Mouse (Mus musculus) adrenal gland, postnatal 25 days (tissue): Measurements from ENCODE around the gene Trank1. TPM values are rescaled to one million over a fixed set of nuclear protein-coding genes. Genes with fewer than 3 reads are reported as not detected.

Experiments used
- DNase-seq: peaks from one replicate; pipeline ENCODE4 v3.0.0; 2021; ENCODE audit warnings: mixed read lengths
- total RNA-seq: library from RNA; stranded (reverse); gene quantifications from 2 replicates; pipeline ENCODE4 v1.2.3, GENCODE M21; 2021

The Trank1 gene
- total RNA-seq, 1 experiment from 2014 or later = 74.9 TPM

DNA sequence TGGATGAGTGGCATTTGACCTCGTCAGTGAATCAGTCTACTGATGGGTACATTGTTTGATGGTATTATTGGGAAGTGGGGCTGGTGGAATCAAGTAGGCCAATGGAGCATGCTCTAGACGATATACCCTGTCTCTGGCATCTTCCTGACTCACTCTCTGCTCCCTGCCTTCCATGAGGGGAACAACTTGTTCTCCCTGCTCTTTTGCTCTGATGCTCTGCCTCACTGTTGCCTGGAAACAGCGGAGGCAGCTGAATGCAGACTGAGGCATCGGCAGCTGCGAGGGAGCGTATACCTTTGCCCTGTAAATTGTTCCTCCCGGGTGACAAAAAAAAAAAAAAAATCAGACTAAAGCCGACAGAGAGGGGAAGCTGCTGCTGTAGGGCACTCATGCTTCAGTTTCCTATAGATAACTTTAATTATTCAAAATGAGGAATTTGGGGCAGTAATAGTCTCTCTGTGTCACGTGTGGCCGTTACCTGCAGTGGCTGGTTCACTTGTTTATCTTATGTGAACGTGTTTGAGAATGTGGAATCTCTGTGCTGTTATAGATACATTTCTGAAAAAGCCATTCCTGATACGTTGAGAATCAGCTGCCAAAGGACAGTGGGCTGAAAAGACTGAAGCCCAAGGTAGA lies 9.2 kb upstream of the Trank1 start:
- no peak for DNase-seq

DNA sequence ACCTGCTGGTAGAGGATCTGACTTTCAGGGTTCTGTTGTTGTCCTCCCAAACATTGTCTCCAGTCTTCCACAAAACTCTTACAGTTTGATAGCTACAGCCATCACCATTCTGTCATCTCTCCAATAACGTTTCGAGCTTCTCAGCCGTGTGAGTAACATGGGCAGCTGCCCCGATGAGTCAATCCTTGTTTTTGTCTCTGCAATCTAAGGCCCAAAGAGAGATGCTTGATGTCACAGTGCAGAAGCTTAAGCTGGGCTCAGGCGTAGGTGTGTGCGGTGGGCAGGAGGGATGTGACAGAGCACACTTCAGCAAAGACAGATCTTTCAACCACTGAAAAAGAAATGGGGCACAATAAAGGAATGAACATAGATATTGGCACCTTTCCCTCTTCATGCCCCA lies 7.5 kb upstream of the Trank1 start:
- DNase-seq = no peak

DNA sequence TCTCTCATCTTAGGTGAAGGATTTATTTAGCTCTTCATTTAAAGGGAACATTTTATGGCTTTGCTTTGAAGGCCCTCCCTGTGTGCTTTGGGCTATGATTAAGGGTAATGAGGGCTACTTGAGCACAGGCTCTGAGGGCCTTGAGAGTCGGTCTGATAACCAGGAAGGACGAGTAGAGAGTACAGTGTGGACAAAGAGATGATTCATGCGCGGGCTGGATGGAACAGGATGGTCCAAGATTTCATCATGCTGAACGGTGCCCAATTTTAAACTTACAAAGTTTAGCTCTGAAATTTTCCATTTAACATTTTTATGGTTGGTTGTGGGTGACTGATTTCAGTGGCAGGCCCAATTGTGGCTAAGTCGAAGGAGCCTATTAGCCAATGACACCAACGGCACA lies 5.4 kb upstream of the Trank1 start:
- peak; percentile 26 for DNase-seq

DNA sequence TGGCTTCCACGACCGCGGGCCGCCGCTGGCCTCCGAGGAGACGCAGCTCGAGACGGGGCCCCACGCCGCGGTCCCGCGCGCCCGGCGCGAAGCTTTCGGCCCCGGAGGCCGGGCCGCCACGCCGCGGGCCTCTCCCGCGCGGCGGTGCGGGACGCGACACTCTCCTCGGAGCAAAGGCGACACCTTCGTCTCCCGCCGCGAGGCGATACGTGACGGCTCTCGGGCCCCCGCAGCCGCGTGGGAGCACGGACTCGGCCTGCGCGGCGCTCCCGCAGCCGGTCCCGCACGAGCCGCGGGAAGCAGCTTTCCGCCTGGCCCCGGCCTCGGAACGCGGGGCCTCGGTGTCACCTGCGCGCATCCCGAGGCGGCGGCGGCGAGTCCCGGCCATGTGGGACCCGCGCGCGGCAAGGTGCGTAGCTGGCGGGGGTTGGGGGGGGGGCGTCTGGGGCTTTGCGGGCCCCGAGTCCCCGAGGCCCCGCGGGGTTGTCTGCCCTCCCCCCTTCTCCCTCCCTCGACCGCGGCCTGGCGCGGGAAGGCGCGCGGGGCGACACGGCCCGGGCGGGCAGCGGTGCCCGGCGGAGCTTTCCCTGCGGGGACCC lies 403 bp downstream of the Trank1 start:
- no peak for DNase-seq

DNA sequence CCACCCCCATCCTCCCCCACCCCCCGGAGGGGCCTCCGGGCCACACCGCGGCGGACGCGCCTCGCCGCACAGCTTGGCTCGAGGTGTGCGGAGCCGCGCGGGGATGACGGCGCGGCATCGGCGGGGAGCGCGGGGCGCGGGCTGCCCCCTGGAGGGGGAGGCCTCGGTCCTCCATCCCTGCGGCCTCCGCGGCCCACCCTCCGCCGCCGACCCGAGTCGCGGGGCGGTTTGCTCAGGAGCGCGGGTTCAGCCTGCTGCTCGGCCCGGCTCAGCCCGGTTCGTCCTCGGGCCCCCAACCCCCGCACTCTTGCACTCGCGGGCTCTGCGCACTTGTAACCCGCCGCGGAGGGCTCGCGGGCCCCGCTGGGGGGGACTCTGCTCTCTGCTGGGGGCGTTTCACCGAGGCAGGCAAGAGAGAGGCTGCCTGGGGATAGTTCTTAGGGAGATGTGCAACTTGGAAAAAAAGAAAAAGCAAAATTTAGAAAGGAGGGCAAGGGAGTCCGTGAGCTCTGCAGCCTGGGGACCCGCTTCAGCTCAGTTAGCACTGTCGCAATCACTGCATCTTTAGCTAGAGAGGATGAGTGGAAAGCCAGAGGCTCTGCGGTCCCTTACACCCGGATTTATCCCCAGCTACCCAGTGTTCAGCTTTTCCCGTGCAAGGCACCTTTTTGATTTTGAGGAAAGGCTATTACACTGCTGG lies 1.1 kb downstream of the Trank1 start:
- DNase-seq = peak; percentile 34

DNA sequence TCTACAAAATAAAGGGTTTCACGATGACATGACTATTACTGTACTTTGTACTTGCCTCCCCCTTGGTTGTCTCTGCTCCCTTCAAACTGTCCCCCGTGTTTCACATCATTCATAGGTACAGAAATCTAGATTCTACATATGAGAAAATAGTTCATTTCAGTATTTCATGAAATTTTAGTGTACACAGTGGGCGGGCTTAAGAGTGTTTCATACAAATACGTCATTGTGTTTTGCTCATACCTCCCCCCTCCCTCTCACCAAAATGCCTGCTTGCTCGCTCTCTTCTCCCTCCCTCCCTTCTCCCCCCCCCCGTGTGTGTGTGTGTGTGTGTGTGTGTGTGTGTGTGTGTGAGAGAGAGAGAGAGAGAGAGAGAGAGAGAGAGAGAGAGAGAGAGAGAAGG lies 1.8 kb downstream of the Trank1 start:
- DNase-seq = no peak

DNA sequence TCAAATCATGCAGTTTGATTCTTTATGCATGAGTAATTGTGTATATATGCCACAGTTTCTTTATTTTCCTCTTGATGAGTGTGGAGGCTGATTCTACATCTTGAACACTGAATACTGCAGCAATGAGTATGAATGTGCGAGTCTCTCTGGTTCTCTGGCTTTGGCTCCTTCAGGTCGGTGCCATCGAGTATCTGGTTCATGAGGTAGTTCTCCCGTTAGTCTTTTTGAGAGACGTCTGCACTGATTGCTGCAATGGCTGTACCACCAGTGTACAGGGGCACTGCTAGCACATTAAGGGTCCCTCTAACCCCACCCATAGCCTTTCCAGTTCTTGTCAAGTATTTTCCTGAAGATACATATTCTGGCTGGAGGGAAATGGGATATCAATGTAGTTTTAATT lies 2.3 kb downstream of the Trank1 start:
- no peak for DNase-seq

DNA sequence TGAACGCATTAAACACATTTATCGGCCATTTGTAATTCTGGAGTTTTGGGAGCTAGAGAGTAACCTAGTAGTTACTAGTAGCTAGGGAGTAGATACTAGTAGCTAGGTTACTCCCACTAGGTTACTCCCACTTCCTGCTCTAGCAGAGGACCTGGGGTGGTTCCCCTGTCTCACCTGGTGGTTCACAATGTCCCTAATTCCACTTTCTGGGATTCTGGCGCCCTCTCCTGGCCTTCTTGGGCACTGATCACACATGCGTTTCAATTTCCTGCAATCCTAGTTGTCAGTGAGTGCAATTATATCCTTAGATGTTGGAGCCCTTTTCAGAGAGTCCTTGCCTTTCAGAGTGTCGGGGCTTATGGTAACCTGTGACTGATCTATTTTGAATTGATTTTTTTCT lies 2.7 kb downstream of the Trank1 start:
- peak; percentile 75 for DNase-seq

DNA sequence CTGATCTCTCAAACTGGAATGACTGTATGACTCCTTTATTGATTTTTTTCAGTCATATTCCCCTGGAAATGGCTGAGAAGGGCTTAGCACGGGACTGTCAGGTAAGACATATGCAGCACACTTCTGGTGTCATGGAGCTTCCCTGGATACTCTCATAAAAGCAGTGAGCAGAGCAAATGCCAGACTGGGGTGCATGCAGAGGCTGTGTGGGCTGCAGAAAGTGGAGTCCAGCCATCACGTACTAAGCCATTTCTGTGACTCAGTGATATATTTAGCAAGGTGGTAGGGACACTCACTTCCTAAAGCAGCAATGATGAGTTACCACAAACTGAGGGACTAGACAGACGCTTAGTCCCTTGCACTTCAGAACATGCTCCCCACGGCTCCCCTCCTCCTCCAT lies 9.4 kb downstream of the Trank1 start:
- DNase-seq = no peak

DNA sequence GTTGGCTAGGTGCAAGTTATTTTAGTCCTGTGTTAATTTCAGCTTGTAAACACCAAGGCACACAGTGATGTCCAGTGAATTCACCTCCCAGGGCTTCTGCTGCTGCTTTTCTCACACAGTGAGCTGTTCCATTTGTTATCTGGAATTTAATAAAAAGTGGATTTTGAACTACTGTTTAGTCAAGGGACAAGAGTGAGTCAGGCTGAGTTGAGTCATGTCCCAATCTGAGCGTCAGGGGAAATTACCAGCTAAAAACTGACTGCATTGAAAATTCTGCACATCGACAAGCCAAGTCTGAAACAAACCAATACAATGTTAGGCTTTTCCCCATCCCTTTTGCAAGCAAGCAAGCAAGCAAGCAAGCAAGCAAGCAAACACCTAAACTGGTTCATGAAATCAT lies 13.3 kb downstream of the Trank1 start:
- no peak for DNase-seq

DNA sequence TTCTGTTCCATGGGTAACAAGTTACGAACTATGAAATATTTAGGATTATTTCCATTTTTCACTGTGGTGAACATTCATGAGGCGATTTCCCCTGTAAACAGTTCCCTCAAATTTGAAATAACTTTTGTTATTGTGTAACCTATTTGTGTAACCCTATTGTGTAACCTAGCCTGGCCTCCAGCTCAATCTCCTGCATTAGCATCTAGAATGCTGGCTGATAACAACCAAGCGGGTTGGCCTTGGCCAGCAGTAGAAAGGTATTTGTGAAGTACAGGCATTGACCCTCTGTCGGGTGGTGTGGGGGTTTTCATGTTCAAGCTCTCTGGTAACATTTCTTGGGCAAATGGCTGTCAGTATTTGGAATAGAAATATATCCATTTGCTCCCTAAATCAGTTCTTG lies 18.3 kb downstream of the Trank1 start:
- DNase-seq = no peak

DNA sequence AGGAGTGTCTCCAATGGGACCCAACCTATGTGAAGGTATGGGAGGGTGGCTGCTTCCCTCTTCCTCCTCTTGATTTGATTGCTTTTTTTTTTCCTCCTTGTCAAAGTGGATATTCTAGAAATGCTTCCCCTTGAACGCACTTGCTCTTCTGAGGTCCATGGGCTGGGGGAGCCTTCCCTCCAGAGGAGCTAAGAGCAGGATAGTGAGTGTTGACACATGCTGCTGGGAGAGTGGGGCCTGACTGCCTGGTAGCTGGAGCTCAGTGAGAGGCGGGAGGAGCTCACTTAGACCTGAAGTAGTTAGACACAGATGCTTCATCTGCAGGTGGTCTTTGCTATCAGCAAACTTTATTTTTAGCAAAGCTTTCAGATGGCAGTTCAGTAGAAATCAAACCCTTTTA lies 22.3 kb downstream of the Trank1 start:
- DNase-seq = no peak

DNA sequence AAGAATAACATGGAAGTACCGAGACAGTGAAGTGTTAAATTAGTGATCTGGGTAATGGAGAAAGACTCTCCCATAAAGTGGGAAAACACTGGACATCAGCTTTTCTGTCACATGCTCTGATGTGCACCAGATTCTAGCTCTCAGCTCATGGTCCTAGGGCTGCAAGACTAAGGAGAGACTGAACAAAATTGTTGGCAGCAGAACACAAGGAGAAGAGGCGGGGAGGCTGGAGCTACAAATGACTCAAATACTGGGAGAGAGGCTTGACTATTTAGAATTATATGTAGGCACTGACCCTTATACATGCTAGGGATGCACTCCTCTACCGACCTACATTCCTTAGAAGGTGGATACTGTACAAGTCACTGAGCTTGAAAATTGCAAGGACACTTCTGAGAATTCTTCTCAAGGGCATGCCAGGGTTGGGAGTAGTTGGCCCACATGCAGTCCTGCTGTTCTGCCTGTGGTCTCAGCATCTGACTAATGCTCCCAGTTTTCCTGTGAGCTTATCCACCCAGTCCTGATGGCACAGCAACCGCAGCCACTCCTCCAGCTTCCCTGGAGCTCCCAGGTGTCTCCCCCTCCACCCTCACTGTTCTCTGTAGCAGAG lies 23.1 kb downstream of the Trank1 start:
- no peak for DNase-seq

DNA sequence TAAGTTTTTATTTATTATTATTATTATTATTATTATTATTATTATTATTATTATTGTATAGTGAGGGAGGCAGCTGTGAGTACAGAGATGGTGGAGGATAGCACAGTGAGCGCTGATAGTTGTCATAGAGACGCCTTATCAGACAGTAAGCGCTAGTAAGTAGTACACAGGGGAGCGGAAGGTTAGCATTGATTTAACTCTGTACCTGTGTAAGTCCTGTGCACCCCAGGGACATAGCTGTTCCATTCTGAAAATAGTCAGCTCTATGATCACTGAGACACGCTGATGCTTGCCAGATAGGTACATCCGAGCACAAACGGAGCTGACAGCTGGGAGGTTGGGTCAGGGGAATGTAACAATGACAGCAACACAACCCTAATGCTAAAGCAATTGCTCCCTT lies 39.7 kb downstream of the Trank1 start:
- no peak for DNase-seq

DNA sequence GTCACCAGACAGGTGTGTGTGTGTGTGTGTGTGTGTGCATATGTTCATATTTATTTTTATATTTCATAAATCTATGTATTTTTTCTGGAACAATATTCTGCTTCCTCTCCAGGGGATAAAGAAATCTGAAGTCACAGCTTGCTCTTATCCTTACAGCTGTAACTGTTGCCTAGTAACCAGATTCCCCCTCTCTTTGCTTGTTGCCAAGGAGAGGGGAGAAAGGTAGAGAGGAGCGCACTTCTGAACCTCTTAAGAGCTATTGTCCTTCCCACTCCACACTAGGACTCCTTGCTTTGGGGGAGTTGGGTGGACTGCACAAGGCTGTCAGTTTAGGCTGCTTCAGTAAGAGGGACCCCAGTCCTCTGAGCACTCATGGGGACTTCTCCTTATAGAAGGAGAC lies 40.1 kb downstream of the Trank1 start:
- DNase-seq = no peak

DNA sequence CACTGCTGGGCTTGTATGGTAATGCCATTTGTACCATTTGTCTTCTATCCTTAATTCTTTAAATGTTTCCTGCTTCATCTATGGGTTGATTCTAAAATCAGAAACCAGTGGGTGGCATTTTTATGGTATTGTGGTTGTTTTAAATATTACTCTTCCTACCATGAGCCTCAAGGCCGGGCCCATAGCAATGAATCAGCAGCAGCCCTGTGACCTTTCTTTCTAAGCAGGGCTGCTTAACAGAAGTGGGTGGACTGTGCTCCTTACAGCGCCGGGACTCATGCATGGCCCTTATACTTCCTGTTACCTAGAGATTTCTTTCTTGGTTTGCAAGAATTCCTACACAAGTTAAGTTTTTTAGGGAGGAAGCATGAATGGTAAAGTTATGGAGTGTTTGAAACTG lies 41.1 kb downstream of the Trank1 start:
- DNase-seq = peak; percentile 55

DNA sequence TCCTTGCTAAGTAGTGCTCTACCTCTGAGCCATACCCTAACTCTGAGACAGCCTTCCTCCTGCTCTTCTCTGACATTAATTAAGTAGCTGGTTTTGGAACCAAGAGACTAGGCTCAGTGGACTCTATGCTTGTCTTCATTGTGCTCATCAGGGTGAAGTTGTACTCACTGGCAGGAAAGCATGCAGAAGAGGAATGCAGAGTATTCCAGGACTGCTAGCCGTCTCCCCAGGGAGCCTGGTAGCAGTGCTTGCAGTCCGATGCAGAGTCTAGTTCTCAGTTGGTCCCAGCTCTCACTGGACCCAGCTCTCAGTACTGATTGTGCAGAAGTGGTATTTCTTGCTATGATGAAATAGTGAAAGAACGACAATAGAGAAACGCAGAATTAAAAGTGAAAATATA lies 43.5 kb downstream of the Trank1 start:
- DNase-seq = no peak

DNA sequence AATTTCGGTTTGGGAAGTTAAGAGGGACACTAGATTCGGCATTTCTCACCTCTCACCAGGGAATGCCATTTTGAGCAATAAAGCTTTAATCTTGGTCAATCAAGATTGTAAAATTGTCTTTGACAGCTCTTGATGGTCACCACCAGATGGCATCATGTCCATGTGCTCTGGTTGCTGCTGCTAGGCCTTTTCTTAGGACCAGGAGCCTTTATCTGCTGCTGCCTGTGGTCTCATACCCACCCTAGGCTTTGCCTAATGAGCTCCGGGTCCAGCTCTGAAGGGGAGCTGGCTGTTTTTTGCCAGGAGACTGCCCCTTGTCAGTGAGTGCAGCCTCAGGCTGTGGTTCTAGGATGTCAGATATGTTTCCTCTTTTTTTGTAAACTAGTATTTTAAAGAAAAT lies 44.8 kb downstream of the Trank1 start:
- no peak for DNase-seq

DNA sequence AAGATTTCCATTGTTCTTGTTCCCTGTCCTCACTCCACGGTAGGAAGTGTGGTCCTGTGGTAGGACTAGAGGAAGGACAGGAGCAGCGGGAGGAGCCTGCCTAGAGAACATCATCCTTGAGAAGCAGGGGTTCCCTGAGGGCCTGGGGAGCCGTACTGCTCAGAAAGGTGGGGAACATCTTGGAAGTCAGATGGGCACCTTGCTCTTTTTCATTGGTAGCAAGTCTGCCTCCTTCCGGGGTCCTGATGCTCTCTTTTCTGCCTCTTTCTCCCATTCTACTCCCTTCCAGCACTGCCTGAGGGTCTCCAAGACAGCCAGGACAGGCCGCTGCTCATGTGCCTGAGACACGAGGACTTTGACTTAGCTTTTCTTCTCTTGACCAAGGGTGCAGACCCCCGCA lies 52.1 kb downstream of the Trank1 start:
- DNase-seq = no peak

DNA sequence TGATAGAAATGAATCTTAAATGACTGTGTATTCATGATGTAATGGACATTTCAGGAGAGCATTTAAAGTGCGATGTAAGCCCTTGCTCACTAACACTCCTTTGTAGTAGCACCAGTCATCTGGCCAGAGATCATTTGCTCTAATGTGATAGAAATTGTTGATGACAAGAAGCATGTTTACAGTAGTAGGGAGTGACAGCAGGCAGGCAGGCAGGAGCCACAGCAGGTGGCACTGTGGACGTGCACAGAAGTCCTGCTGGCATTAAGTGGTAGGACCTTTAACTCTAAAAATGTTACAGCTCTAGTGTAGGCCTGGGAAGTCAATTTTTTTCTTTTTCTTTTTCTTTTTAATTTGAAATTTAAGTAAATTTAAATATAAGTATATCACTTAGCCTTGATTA lies 56.2 kb downstream of the Trank1 start:
- no peak for DNase-seq

DNA sequence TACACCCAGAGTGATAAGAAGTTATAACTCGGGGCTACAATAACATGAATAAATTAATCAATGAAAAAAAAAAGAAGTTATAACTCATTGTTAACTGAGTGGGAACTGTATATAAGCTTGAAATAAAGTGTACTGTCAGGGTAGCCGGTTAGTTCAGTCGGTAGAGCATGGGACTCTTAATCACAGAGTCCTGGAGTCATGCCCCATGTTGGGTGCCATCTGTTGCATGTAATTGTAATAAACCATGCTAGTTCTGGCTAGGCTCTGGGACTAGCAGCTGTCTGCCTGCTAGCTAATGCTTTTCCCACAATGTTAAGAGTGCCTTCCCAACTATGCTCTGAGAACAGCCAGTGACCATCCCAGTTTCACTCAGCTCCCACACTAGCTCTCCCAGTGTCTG lies 60.5 kb downstream of the Trank1 start:
- no peak for DNase-seq

DNA sequence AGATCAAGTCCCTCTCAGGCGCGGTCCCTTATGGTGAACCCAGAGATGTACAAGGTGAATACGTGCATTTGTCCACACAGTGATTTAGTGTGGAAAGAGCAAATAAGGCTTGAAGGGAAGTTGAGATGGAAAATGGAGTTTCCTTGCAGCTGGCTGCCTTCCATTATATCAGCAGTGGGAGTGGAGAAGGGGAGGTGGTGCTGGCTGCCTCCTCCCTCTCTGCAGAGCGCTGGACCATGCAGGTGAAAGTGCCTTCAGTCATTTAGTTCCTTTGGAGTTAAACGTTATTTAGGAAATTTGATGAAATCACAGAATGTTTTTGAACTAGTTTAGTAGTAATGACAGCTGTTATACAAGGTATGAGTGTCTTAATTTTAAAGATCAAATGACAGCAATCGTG lies 66.3 kb downstream of the Trank1 start:
- no peak for DNase-seq
